Mouse (Mus musculus) gastrocnemius, postnatal 14 days (tissue): ENCODE data around the gene Camk2n1. TPM values are rescaled to one million over a fixed set of nuclear protein-coding genes. Genes with fewer than 3 reads are reported as not detected.
"Not testable (repeated sequence)": the region's sequence is repeated elsewhere in the genome, so short reads cannot be mapped to it uniquely, and the experiment has no call there.

Experiments used
- DNase-seq: peaks from one replicate; pipeline ENCODE4 v3.0.0; 2021; ENCODE audit warnings: mixed read lengths
- intact Hi-C: fragments of 180-260 bp; cut with DNase I; formaldehyde crosslinking; loops from one replicate; pipeline ENCODE4 v1.15.1; 2025; ENCODE audit warnings: low total_unique reads
- long read RNA-seq, 2 experiments: library from polyadenylated mRNA; stranded (forward); transcript quantifications; one replicate each; pipeline ENCODE4 v2.0.0; 2021
- total RNA-seq, 2 experiments: library from RNA; stranded (reverse); gene quantifications; 2 replicates each; pipeline ENCODE4 v1.2.3; 2021

Gene Camk2n1
- total RNA-seq: 1 to 10 TPM; 4.4 to 4.6 TPM
- long read RNA-seq, experiment 1, full-length matches to known transcripts: 1 of 1 reads
- long read RNA-seq, experiment 1, partial matches to known transcripts: 0 of 1 reads
- long read RNA-seq, experiment 1, other reads (novel, unspliced or antisense): 0 of 1 reads
- long read RNA-seq, experiment 2, full-length matches to known transcripts: 3 of 4 reads
- long read RNA-seq, experiment 2, partial matches to known transcripts: 0 of 4 reads
- long read RNA-seq, experiment 2, other reads (novel, unspliced or antisense): 1 of 4 reads

GRCm38 (mm10) chr4:138453753-138454570 lies at the start of gene Camk2n1:
Gene Camk2n1, plus strand, starts transcription at chr4:138454314.
- intact Hi-C loops: loop anchor here (2.0 kb wide), 1 partner anchor 243 kb away; no protein-coding TSS in a partner anchor
- peak; percentile 76 for DNase-seq

GRCm38 (mm10) chr4:138404806-138405205 lies 49.3 kb upstream of the Camk2n1 start:
- DNase-seq: peak; percentile 25
- intact Hi-C loops: no loop called here

GRCm38 (mm10) chr4:138407479-138408194 lies 46.5 kb upstream of the Camk2n1 start:
- no peak for DNase-seq
- intact Hi-C loops: no loop called here

- DNase-seq: no peak
- intact Hi-C loops: no loop called here
Measured at GRCm38 (mm10) chr4:138411011-138411410, 43.1 kb upstream of the Camk2n1 start.

- intact Hi-C loops: no loop called here
- DNase-seq: no peak
Measured at GRCm38 (mm10) chr4:138411504-138412121, 42.5 kb upstream of the Camk2n1 start.

- intact Hi-C loops: no loop called here
- DNase-seq: no peak
Measured at GRCm38 (mm10) chr4:138414725-138415124, 39.4 kb upstream of the Camk2n1 start.

GRCm38 (mm10) chr4:138415991-138416390 lies 38.1 kb upstream of the Camk2n1 start:
- intact Hi-C loops: no loop called here
- DNase-seq: no peak

GRCm38 (mm10) chr4:138416414-138416813 lies 37.7 kb upstream of the Camk2n1 start:
- no peak for DNase-seq
- intact Hi-C loops: no loop called here

- DNase-seq: no peak
- intact Hi-C loops: no loop called here
Measured at GRCm38 (mm10) chr4:138417882-138418281, 36.2 kb upstream of the Camk2n1 start.

- DNase-seq: no peak
- intact Hi-C loops: no loop called here
Measured at GRCm38 (mm10) chr4:138418340-138418957, 35.7 kb upstream of the Camk2n1 start.

GRCm38 (mm10) chr4:138425028-138425427 lies 29.1 kb upstream of the Camk2n1 start:
- no peak for DNase-seq
- intact Hi-C loops: no loop called here

GRCm38 (mm10) chr4:138425604-138426003 lies 28.5 kb upstream of the Camk2n1 start:
- DNase-seq, intact Hi-C loops: not testable (repeated sequence)

GRCm38 (mm10) chr4:138426778-138427705 lies 27.1 kb upstream of the Camk2n1 start:
- DNase-seq: peak; percentile 79
- intact Hi-C loops: no loop called here

GRCm38 (mm10) chr4:138429778-138430177 lies 24.3 kb upstream of the Camk2n1 start:
- intact Hi-C loops: no loop called here
- no peak for DNase-seq

- no peak for DNase-seq
- intact Hi-C loops: no loop called here
Measured at GRCm38 (mm10) chr4:138431340-138431739, 22.8 kb upstream of the Camk2n1 start.

- DNase-seq: peak; percentile 96
- intact Hi-C loops: no loop called here
Measured at GRCm38 (mm10) chr4:138434347-138435316, 19.5 kb upstream of the Camk2n1 start, which contains the start of gene Mul1. Gene Mul1, plus strand, starts transcription at chr4:138434671.

GRCm38 (mm10) chr4:138440062-138440461 lies 14.1 kb upstream of the Camk2n1 start:
- DNase-seq: no peak
- intact Hi-C loops: no loop called here
